ENCODE assay signal across 14 mouse cellular contexts in the genomic region with DNA sequence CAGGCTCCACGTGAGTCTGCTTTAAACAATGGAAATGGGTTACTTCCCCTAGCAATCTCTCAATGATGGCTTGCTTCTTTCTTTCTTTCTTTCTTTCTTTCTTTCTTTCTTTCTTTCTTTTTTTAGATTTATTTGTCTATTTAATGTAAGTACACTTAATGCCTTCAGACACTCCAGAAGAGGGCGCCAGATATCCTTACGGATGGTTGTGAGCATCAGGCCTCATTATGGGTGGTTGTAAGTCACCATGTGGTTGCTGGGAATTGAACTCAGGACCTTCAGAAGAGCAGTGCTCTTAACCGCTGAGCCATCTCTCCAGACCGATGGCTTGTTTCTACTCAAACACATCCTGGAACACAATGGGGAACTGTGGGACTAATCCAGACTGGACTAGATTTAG. TPM values are rescaled to one million over a fixed set of nuclear protein-coding genes. Genes with fewer than 3 reads are reported as not detected.
DNase-seq lines count a peak whose midpoint lies in the region; ATAC-seq and TF ChIP-seq lines count a peak whose summit lies in the region.
"Had no signal": no experiment of that assay in that cellular context is flagged by ENCODE, and none has a peak within 500 bp of the region (broad histone marks: within the 10 kb centered on the region; RNA-seq: fewer than 3 reads in every experiment).

No protein-coding gene starts in this region.

- intact Hi-C loops in left cerebral cortex, adult 2 months (cut with DNase I) = no loop called here

- whole genome bisulfite sequencing in forebrain, embryonic 15.5 days = 69% methylated on average over 5 of the region's 5 CpGs
- 60% methylated on average over 5 of the region's 5 CpGs for WGBS in heart, embryonic 10.5 days

- no peak overlapping the region for H3K9ac ChIP-seq in forebrain, embryonic 15.5 days (replicated peaks)
- H3K9ac ChIP-seq: liver, embryonic 13.5 days had no signal

- no peak overlapping the region for H3K27ac ChIP-seq in left cerebral cortex, adult 2 months
- no peak overlapping the region for H3K27ac ChIP-seq in forebrain, embryonic 15.5 days (replicated peaks)
- no peak overlapping the region for H3K27ac ChIP-seq in heart, embryonic 10.5 days

- H3K4me1 ChIP-seq in forebrain, embryonic 15.5 days = peaks cover 9% of the 10 kb centered on the region; the same call in 1 of the 2 replicates
- H3K4me1 ChIP-seq in heart, embryonic 10.5 days = peaks cover 14% of the 10 kb centered on the region

- ATAC-seq in forebrain, embryonic 15.5 days (replicated peaks) = no peak

- no peaks in the 10 kb centered on the region for H3K9me3 ChIP-seq in forebrain, embryonic 15.5 days
- no peaks in the 10 kb centered on the region for H3K9me3 ChIP-seq in heart, embryonic 10.5 days

- TF ChIP-seq CTCF in left cerebral cortex, adult 2 months (IDR thresholded peaks at IDR 0.05) = peak; percentile 25

- no peaks in the 10 kb centered on the region for H3K36me3 ChIP-seq in forebrain, embryonic 15.5 days
- H3K36me3 ChIP-seq in heart, embryonic 10.5 days = no peaks in the 10 kb centered on the region
- H3K36me3 ChIP-seq: liver, embryonic 13.5 days had no signal

- H3K27me3 ChIP-seq in forebrain, embryonic 15.5 days = 0 out of 2 replicates have a peak, but pooled peaks cover 2% of the 10 kb centered on the region
- peaks cover 20% of the 10 kb centered on the region; the same call in 1 of the 2 replicates for H3K27me3 ChIP-seq in heart, embryonic 10.5 days (ENCODE audit: insufficient read depth, poor library complexity, severe bottlenecking)

- H3K4me2 ChIP-seq in forebrain, embryonic 15.5 days (replicated peaks) = no peak overlapping the region
- H3K4me2 ChIP-seq: liver, embryonic 13.5 days had no signal

- no peak overlapping the region for H3K4me3 ChIP-seq in left cerebral cortex, adult 2 months
- no peak overlapping the region for H3K4me3 ChIP-seq in forebrain, embryonic 15.5 days
- H3K4me3 ChIP-seq in heart, embryonic 10.5 days = no peak overlapping the region
- H3K4me3 ChIP-seq: erythroblast, embryonic 14.5 days; liver, embryonic 13.5 days had no signal

- peak; percentile 61 for DNase-seq in adrenal gland, postnatal 14 days
- no peak for DNase-seq in adrenal gland, postnatal 10 days
- no peak for DNase-seq in left cerebral cortex, adult 2 months (ENCODE audit: extremely low spot score in 1 of 2, low spot score in 2 of 2)
- DNase-seq in left cerebral cortex, adult 8-10 months (ENCODE audit: low spot score in 2 of 2) = no peak
- DNase-seq in 416B (ENCODE audit: low read depth) = peak; percentile 71
- peak; percentile 35 for DNase-seq in induced T-regulatory cell, adult 2 months (ENCODE audit: low read depth)
- DNase-seq in heart, embryonic 10.5 days (ENCODE audit: low spot score) = no peak
- DNase-seq: adrenal gland, adult 8-10 months; embryo, embryonic 11 days; heart, adult 11 months; liver, embryonic 13.5 days; right cerebral cortex, postnatal 25 days had no signal

RNA-seq across cellular contexts. Expression of gene Cpeb3, which starts 32.8 kb away (rescaled TPM):
- 15.4 and 19.3 TPM in 2 replicates for total RNA-seq in adrenal gland, postnatal 14 days (2021)
- 10 to 100 TPM; 14.2 to 26.8 TPM for total RNA-seq in adrenal gland, postnatal 10 days (2021)
- 10 to 100 TPM; 87.0 to 96.0 TPM for total RNA-seq in left cerebral cortex, adult 2 months (2021)
- total RNA-seq in left cerebral cortex, adult 8-10 months (2022) = 10 to 100 TPM; 83.3 to 89.9 (median 85.4) TPM
- polyA plus RNA-seq in forebrain, embryonic 15.5 days (2015; fragmentation: Nextera tagmentation; extraction: Ambion mirVana) = 7.4 and 10.1 TPM in 2 replicates
- polyA plus RNA-seq in heart, embryonic 10.5 days (2016; fragmentation: Nextera tagmentation; extraction: Ambion mirVana) = 2.6 and 3.7 TPM in 2 replicates

RNA-seq across cellular contexts. Expression of gene March5, which starts 33.9 kb away (rescaled TPM):
- 143 TPM in 2 replicates for total RNA-seq in adrenal gland, postnatal 14 days (2021)
- total RNA-seq in adrenal gland, postnatal 10 days (2021) = 100 to 1,000 TPM; 145 to 152 TPM
- 10 to 100 TPM; 82.6 to 96.0 TPM for total RNA-seq in left cerebral cortex, adult 2 months (2021)
- total RNA-seq in left cerebral cortex, adult 8-10 months (2022) = 10 to 100 TPM; 78.2 to 89.8 (median 82.3) TPM
- polyA plus RNA-seq in forebrain, embryonic 15.5 days (2015; fragmentation: Nextera tagmentation; extraction: Ambion mirVana) = 124 and 135 TPM in 2 replicates
- 79.0 and 95.9 TPM in 2 replicates for polyA plus RNA-seq in heart, embryonic 10.5 days (2016; fragmentation: Nextera tagmentation; extraction: Ambion mirVana)

Comparison
In these comparisons a context has a peak if more than half of its experiments do, and no peak if none do; other contexts are left out.
1. DNase-seq: peak in adrenal gland, postnatal 14 days (single experiment), 416B (single experiment) and induced T-regulatory cell, adult 2 months (single experiment); none in adrenal gland, postnatal 10 days (single experiment), left cerebral cortex, adult 2 months (0 of 2), left cerebral cortex, adult 8-10 months (0 of 2) and heart, embryonic 10.5 days (single experiment).